Mouse (Mus musculus) ES-E14 (cell line): ENCODE results near the gene Gm128. TPM values are rescaled to one million over a fixed set of nuclear protein-coding genes. Genes with fewer than 3 reads are reported as not detected.

ENCODE experiments used
- DNase-seq: peaks from one replicate; pipeline ENCODE4 v3.0.0-alpha.2; 2013; ENCODE audit warnings: low read depth, low spot score
- H3K27ac ChIP-seq: 2 replicates; pipeline ENCODE4 v1.5.1; 2012; ENCODE audit warnings: low read depth, mild to moderate bottlenecking, low read length, moderate library complexity, mixed read lengths; ENCODE audit not compliant: poor library complexity, insufficient read depth, severe bottlenecking
- H3K36me3 ChIP-seq: 2 replicates; pipeline ENCODE4 v1.6.1; 2012; ENCODE audit warnings: mild to moderate bottlenecking, low read length, moderate library complexity, mixed read lengths; ENCODE audit not compliant: control insufficient read depth, poor library complexity, insufficient read depth, severe bottlenecking
- H3K4me1 ChIP-seq, 2 experiments: fragments of 150-350 bp in 1 of 2; sonication (generic) in 1 of 2; 2 replicates each; pipeline ENCODE4 v1.6.1; 2012; ENCODE audit warnings: low read length in 2 of 2, mild to moderate bottlenecking in 1 of 2, mixed read lengths in 1 of 2; ENCODE audit not compliant: control insufficient read depth in 2 of 2, insufficient read depth in 2 of 2, poor library complexity in 1 of 2
- H3K4me3 ChIP-seq, 2 experiments: fragments of 150-350 bp in 1 of 2; sonication (generic) in 1 of 2; 2 replicates each; pipeline ENCODE4 v1.5.1; 2012; ENCODE audit warnings: low read length in 2 of 2, low read depth in 1 of 2, mild to moderate bottlenecking in 1 of 2, mixed read lengths in 1 of 2; ENCODE audit not compliant: insufficient read depth in 1 of 2, poor library complexity in 1 of 2, severe bottlenecking in 1 of 2
- H3K9ac ChIP-seq: 2 replicates; pipeline ENCODE4 v1.6.1; 2012; ENCODE audit warnings: low read depth, mild to moderate bottlenecking, low read length, mixed read lengths; ENCODE audit not compliant: poor library complexity, insufficient read depth, severe bottlenecking
- H3K9me3 ChIP-seq: fragments of 150-350 bp; sonication (generic); 2 replicates; pipeline ENCODE4 v1.6.1; 2012; ENCODE audit warnings: low read depth, mild to moderate bottlenecking, low read length; ENCODE audit not compliant: control insufficient read depth, insufficient read depth
- CHD2 ChIP-seq: IDR thresholded peaks from 2 replicates; pipeline ENCODE4 v1.6.1; 2014; ENCODE audit warnings: mild to moderate bottlenecking, low read depth, low read length, inconsistent platforms
- HCFC1 ChIP-seq: IDR thresholded peaks from 2 replicates; pipeline ENCODE4 v1.6.1; 2012; ENCODE audit warnings: low read length, inconsistent platforms, borderline replicate concordance; ENCODE audit not compliant: insufficient read depth
- MAFK ChIP-seq: IDR thresholded peaks from 2 replicates; pipeline ENCODE4 v1.6.1; 2014; ENCODE audit warnings: mild to moderate bottlenecking, low read depth, low read length, inconsistent platforms; ENCODE audit not compliant: insufficient read depth
- ZC3H11A ChIP-seq: IDR thresholded peaks from 2 replicates; pipeline ENCODE4 v1.6.1; 2012; ENCODE audit warnings: low read depth, mild to moderate bottlenecking, inconsistent platforms, low read length, borderline replicate concordance
- ZNF384 ChIP-seq: IDR thresholded peaks from 2 replicates; pipeline ENCODE4 v1.6.1; 2012; ENCODE audit warnings: low read depth, low read length, inconsistent platforms
- in situ Hi-C, 2 experiments: fragments of 600-800 bp; cut with MboI; formaldehyde crosslinking; loops; one replicate each; pipeline ENCODE4 v1.15.1; 2025; ENCODE audit warnings: low sequenced_read_pairs in 2 of 2, inconsistent platforms in 1 of 2; ENCODE audit not compliant: unreplicated experiment in 2 of 2
- total RNA-seq: library from RNA; depleted of rRNA; stranded (reverse); fragments of 300-350 nt; gene quantifications from 2 replicates; pipeline ENCODE4 v1.2.3, GENCODE M21; 2012

Gm128 gene
- total RNA-seq, 1 experiment: 2.0 TPM

GRCm38 (mm10) chr3:95284062-95284461, 42.7 kb upstream of the Gm128 start:
- no peak for TF ChIP-seq ZC3H11A
- H3K9ac ChIP-seq: no peak overlapping the region; the same call in 1 of the 2 replicates
- H3K36me3 ChIP-seq: peaks cover 10% of the 10 kb centered on the region
- DNase-seq: no peak
- H3K4me3 ChIP-seq: peak overlapping the region; percentile 82 to 94
- H3K9me3 ChIP-seq: no peaks in the 10 kb centered on the region
- in situ Hi-C loops: no loop called here
- no peak overlapping the region for H3K27ac ChIP-seq
- peaks cover 2 to 7% of the 10 kb centered on the region in 2 experiments; a peak in 3 of 4 replicates for H3K4me1 ChIP-seq

GRCm38 (mm10) chr3:95283589-95283941, 42.2 kb upstream of the Gm128 start:
- peaks cover 2 to 9% of the 10 kb centered on the region in 2 experiments; a peak in 3 of 4 replicates for H3K4me1 ChIP-seq
- in situ Hi-C loops: no loop called here
- no peak for DNase-seq
- peak overlapping the region; percentile 77 for H3K9ac ChIP-seq
- peak overlapping the region; percentile 70; the same call in 1 of the 2 replicates for H3K27ac ChIP-seq
- peaks cover 7% of the 10 kb centered on the region for H3K36me3 ChIP-seq
- H3K4me3 ChIP-seq: peak overlapping the region; percentile 82 to 94
- H3K9me3 ChIP-seq: no peaks in the 10 kb centered on the region
- no peak for TF ChIP-seq CHD2
- TF ChIP-seq ZC3H11A: no peak
- no peak for TF ChIP-seq ZNF384
- no peak for TF ChIP-seq MAFK
- no peak for TF ChIP-seq HCFC1

- in situ Hi-C loops: no loop called here
- H3K4me3 ChIP-seq: peak overlapping the region; percentile 82 to 94
- no peak for TF ChIP-seq MAFK
- no peak for TF ChIP-seq CHD2
- TF ChIP-seq HCFC1: peak; percentile 50; the same call in 1 of the 2 replicates
- TF ChIP-seq ZC3H11A: no peak
- no peak for TF ChIP-seq ZNF384
- H3K36me3 ChIP-seq: peaks cover 4% of the 10 kb centered on the region
- DNase-seq: peak; percentile 71
- no peaks in the 10 kb centered on the region for H3K9me3 ChIP-seq
- H3K4me1 ChIP-seq: peaks cover 2 to 9% of the 10 kb centered on the region in 2 experiments; a peak in 3 of 4 replicates
- H3K27ac ChIP-seq: peak overlapping the region; percentile 70
- peak overlapping the region; percentile 77 for H3K9ac ChIP-seq
Observed at GRCm38 (mm10) chr3:95282865-95283588, 41.6 kb upstream of the Gm128 start.

DNA sequence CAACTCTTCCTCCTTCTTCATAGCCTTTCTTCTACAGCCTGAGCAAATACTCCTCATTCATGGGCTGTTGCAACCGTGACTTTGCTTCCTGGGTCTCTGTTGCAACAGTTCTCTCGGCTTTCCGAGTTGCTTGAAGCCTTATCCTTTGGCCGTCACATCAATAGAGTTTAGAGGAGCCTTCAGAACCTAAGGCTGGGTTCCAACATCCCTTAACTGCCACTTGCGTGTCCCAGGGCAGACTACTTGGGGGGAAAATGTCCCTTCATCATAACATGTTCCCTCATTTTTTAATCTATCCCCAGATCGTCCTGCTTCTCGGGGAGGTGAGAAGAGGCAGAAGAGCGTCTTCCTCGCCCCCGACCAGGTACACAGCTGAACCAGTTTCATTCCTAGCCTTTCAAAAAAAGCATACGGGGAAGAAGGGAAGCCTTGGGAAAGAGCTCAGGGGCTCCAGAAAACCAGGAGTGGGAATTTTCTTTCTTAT, 41.0 kb upstream of the Gm128 start:
- DNase-seq: no peak
- Histone ChIP-seq H3K4me3 (peak overlapping the region; percentile 82 to 94), H3K4me1 (peaks cover 2 to 9% of the 10 kb centered on the region in 2 experiments; a peak in 3 of 4 replicates), H3K9me3 (no peaks in the 10 kb centered on the region), H3K36me3 (no peaks in the 10 kb centered on the region), H3K27ac (peak overlapping the region; percentile 70; the same call in 1 of the 2 replicates), H3K9ac (peak overlapping the region; percentile 77)
- in situ Hi-C loops: no loop called here
- TF ChIP-seq CHD2 (no peak), ZC3H11A (no peak), HCFC1 (no peak), MAFK (no peak), ZNF384 (no peak)
